Mouse (Mus musculus): ENCODE measurements around the gene Vmn2r54. TPM values are rescaled to one million over a fixed set of nuclear protein-coding genes. Genes with fewer than 3 reads are reported as not detected.

Gene Vmn2r54
- not detected for polyA plus RNA-seq (2017; shearing (Covaris generic))

GRCm38 (mm10) chr7:12640219-12640618 is at the start of gene Vmn2r54:
TSS of gene Vmn2r54 (minus strand) at chr7:12640319.

GRCm38 (mm10) chr7:12684903-12685302 is 44.8 kb upstream of the Vmn2r54 start, which contains the start of gene Vmn2r55:
TSS of gene Vmn2r55 (minus strand) at chr7:12685003.

GRCm38 (mm10) chr7:12608688-12609087 is 31.4 kb downstream of the Vmn2r54 start, which contains the start of gene Vmn2r53:
TSS of gene Vmn2r53 (minus strand) at chr7:12608788.

Other genes with a start within 250 kb of the Vmn2r54 start
- 4.8 TPM for gene Zfp551, start 217.6 kb downstream of the Vmn2r54 start, polyA plus RNA-seq (2017; shearing (Covaris generic))
- gene Zfp606, start 162.0 kb downstream of the Vmn2r54 start, polyA plus RNA-seq (2017; shearing (Covaris generic)): 13.3 TPM
- gene 2900092C05Rik, start 127.8 kb downstream of the Vmn2r54 start, polyA plus RNA-seq (2017; shearing (Covaris generic)): not detected
- gene Vmn2r53, start 31.5 kb downstream of the Vmn2r54 start, polyA plus RNA-seq (2017; shearing (Covaris generic)): 0.01 TPM
- gene Vmn2r55, start 44.7 kb upstream of the Vmn2r54 start, polyA plus RNA-seq (2017; shearing (Covaris generic)): not detected
- gene Vmn2r56, start 94.7 kb upstream of the Vmn2r54 start, polyA plus RNA-seq (2017; shearing (Covaris generic)): not detected
- gene Zscan18, start 163.3 kb upstream of the Vmn2r54 start, polyA plus RNA-seq (2017; shearing (Covaris generic)): 3.3 TPM
- 18.8 TPM for gene Zfp329, start 178.5 kb upstream of the Vmn2r54 start, polyA plus RNA-seq (2017; shearing (Covaris generic))
- 104 TPM for gene Zfp110, start 194.4 kb upstream of the Vmn2r54 start, polyA plus RNA-seq (2017; shearing (Covaris generic))
- gene Zfp128, start 240.9 kb upstream of the Vmn2r54 start, polyA plus RNA-seq (2017; shearing (Covaris generic)): 4.9 TPM